Mouse (Mus musculus): ENCODE measurements around the gene Cyp2t4.

DNA sequence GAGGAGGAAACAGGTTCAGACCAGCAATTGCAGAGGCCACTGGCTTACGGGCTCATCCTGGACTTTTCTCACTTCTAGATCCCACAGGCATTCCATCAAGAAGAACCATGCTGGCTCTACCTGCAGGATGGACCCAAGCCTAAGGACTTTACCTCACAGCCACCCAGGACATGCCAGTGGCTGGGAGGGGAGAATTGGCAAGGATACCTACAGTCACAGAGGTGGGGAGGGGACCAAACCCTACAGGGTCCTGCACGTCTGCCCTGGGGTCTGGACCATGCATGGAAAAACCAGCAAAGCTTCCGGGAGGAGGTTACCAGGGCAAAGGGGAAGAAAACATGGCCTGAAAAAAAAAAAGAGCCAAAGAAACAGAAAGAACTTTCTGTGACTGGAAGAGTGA lies 17.5 kb downstream of the Cyp2t4 start:
- TF ChIP-seq MAX (IDR thresholded peaks at IDR 0.05; ENCODE audit: low read depth) (no peak), POLR2A (IDR thresholded peaks at IDR 0.05; ENCODE audit: insufficient read length, low read depth) (no peak), CEBPB (IDR thresholded peaks at IDR 0.05; ENCODE audit: insufficient read depth, poor library complexity, severe bottlenecking) (no peak), TCF12 (IDR thresholded peaks at IDR 0.05; ENCODE audit: insufficient read depth, poor library complexity, severe bottlenecking) (no peak), E2F4 (IDR thresholded peaks at IDR 0.05; ENCODE audit: insufficient read depth) (no peak)

Measured in myocyte (in vitro differentiated cells).